Mouse (Mus musculus) erythroblast, adult 5-6 weeks (primary cell): ENCODE measurements around the gene Lkaaear1. TPM values are rescaled to one million over a fixed set of nuclear protein-coding genes. Genes with fewer than 3 reads are reported as not detected.

Source experiments
- ATAC-seq: replicated peaks from 2 replicates; pipeline ENCODE4 v1.8.0; 2016; ENCODE audit warnings: moderate number of reproducible peaks, mild to moderate bottlenecking, moderate TSS enrichment, inconsistent platforms; ENCODE audit not compliant: poor library complexity, low FRiP score, severe bottlenecking
- total RNA-seq, 2 experiments: library from RNA; stranded (forward) in 1 of 2; stranded (reverse) in 1 of 2; fragments of 150-400 nt in 1 of 2; fragments of 200-764, 138-1000 nt in 1 of 2; gene quantifications; 2 replicates each; pipeline versions ENCODE4 v1.2.3 to v1.2.4; 2015 to 2017; ENCODE audit warnings: low replicate concordance in 2 of 2

Gene Lkaaear1
- total RNA-seq, 2 experiments from 2014 or later = not detected

DNA sequence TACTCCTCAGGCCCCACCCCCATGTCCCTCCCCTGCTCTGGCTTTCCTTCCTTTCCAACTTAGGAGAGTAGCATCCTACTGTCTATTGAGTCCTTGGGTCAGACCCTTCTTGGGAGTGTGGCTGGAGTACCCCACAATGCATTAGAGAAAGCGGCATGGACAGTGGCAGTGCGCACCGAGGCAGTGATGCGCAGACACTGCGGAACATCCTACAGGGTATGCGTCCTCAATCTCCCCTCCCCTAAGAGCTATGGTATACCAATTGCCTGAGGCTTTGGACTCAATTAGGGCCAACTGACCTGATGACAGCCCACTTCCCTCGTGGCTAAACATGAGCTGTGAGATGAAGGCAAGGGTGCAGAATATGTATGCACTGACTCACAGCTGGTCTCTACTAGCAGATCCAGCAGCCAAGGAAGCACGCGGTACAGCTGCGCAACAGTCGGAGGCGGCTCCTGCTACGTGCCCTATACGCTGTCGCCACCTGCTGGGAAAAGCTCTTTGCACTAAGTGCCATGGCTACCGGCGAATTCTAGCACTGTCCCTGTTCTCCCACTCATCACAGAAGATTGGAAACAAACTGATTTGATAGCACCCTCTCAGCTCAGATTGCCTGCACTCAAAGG is 39.2 kb downstream of the Lkaaear1 start:
- no peak for ATAC-seq

DNA sequence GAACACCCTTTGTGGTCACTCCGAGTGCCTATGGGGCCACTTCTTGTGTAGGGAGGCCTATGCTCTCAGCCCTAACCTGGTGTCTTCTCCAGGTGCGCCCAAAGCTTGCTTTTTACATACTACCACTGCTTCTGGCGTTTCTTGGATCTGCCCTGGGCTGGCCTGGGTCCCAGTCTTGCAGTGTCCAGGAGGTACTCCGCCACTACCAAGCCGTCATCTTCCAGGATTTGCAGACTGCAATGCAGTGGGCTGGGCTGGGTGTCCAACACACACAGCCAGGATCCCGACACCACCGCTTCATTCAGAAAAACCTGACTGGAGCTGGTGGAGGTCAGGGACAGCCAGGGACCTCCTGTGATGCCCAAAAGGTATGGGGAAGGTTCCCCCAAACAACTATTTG is 39.7 kb downstream of the Lkaaear1 start:
- ATAC-seq = no peak

DNA sequence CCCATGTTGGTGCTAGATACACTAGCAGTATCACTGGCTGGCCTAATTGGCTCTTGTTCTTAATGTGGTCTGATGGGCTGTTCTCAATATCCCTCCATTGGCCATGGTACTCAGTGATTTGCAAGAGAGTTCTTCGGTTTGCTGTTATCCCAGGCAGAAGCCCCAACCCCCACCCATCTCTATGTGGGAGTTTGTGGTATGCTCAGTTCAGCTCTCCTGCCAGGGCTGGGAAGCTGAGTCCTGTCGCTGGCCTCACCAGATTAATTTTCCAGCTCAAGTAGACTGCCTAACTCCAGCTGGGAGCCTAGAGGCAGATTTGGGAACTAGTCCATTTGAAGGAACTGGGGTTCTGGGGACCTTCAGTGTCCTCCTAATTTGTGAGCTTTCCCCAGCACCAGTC is 40.8 kb downstream of the Lkaaear1 start:
- ATAC-seq = no peak

DNA sequence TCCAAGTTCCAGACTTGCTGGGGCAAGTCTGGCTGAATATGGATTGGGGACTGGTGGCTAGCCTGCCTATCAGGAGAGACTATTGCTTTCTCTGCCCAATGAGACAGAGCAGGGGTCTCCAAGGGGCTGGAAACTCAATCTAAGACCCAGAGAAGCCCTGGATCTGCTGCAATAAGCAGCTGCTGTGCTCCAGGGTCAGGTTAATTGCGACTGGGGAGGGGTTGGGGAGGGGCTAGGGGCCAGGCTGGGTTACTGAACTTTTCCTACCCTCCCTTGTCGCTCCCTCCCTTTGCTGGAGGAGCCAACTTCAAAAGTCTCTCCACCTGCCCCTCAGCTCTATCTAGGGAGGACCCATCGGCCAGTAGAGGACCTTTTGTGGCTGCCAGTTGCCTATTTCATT is 41.5 kb downstream of the Lkaaear1 start, which contains the start of gene Gm29797:
TSS of gene Gm29797 (plus strand) at position 301 of the 400 bp plus-strand sequence.
- ATAC-seq = no peak

GRCm38 (mm10) chr2:181653523-181653922 is 44.7 kb downstream of the Lkaaear1 start:
- no peak for ATAC-seq

- ATAC-seq = no peak
Observed at GRCm38 (mm10) chr2:181653065-181653464, 45.2 kb downstream of the Lkaaear1 start.

DNA sequence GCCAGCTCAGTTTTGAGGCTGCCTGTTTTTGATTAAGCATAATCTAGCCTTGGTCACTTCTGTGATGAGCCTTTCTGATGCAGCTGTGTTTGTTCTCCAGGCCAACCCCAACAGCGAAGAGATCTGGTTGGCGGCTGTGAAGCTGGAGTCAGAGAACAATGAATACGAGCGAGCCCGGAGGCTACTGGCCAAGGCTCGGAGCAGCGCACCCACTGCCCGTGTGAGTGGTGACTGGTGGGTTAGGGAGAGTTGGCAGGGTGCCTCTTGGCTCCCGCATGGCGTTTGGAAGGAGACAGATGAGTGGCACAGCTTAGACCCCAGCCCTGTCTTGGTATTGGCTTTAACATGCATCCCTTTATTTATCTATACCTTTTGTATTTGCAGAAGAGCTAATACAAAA is 49.3 kb downstream of the Lkaaear1 start:
- ATAC-seq = no peak

Other genes starting within 250 kb of the Lkaaear1 start
- gene Zbtb46, start 239.0 kb downstream of the Lkaaear1 start, total RNA-seq (2015; ENCODE audit: low replicate concordance) = 1.9 and 2.9 TPM in 2 replicates
- 5.4 and 6.2 TPM in 2 replicates for gene Zbtb46, start 239.0 kb downstream of the Lkaaear1 start, total RNA-seq (2017; ENCODE audit: low replicate concordance)
- not detected in 2 replicates for gene Abhd16b, start 205.2 kb downstream of the Lkaaear1 start, total RNA-seq (2015; ENCODE audit: low replicate concordance)
- gene Abhd16b, start 205.2 kb downstream of the Lkaaear1 start, total RNA-seq (2017; ENCODE audit: low replicate concordance) = not detected in 2 replicates
- 21.3 and 27.5 TPM in 2 replicates for gene Tpd52l2, start 201.3 kb downstream of the Lkaaear1 start, total RNA-seq (2015; ENCODE audit: low replicate concordance)
- gene Tpd52l2, start 201.3 kb downstream of the Lkaaear1 start, total RNA-seq (2017; ENCODE audit: low replicate concordance) = 25.3 and 41.0 TPM in 2 replicates
- gene Dnajc5, start 178.0 kb downstream of the Lkaaear1 start, total RNA-seq (2015; ENCODE audit: low replicate concordance) = 8.2 and 17.1 TPM in 2 replicates
- gene Dnajc5, start 178.0 kb downstream of the Lkaaear1 start, total RNA-seq (2017; ENCODE audit: low replicate concordance) = 12.7 and 14.8 TPM in 2 replicates
- gene Uckl1, start 113.5 kb downstream of the Lkaaear1 start, total RNA-seq (2015; ENCODE audit: low replicate concordance) = 18.8 and 40.8 TPM in 2 replicates
- gene Uckl1, start 113.5 kb downstream of the Lkaaear1 start, total RNA-seq (2017; ENCODE audit: low replicate concordance) = 11.6 and 16.0 TPM in 2 replicates
- gene Prpf6, start 106.6 kb downstream of the Lkaaear1 start, total RNA-seq (2015; ENCODE audit: low replicate concordance) = 9.2 and 16.9 TPM in 2 replicates
- 21.0 and 30.1 TPM in 2 replicates for gene Prpf6, start 106.6 kb downstream of the Lkaaear1 start, total RNA-seq (2017; ENCODE audit: low replicate concordance)
- gene Zfp512b, start 105.6 kb downstream of the Lkaaear1 start, total RNA-seq (2015; ENCODE audit: low replicate concordance) = 2.1 and 6.3 TPM in 2 replicates
- gene Zfp512b, start 105.6 kb downstream of the Lkaaear1 start, total RNA-seq (2017; ENCODE audit: low replicate concordance) = 1.5 and 5.1 TPM in 2 replicates
- 0.63 and 4.0 TPM in 2 replicates for gene Samd10, start 99.2 kb downstream of the Lkaaear1 start, total RNA-seq (2015; ENCODE audit: low replicate concordance)
- gene Samd10, start 99.2 kb downstream of the Lkaaear1 start, total RNA-seq (2017; ENCODE audit: low replicate concordance) = 0.56 and 1.9 TPM in 2 replicates
- not detected in 2 replicates for gene Gm29797, start 41.4 kb downstream of the Lkaaear1 start, total RNA-seq (2015; ENCODE audit: low replicate concordance)
- not detected in 2 replicates for gene Gm29797, start 41.4 kb downstream of the Lkaaear1 start, total RNA-seq (2017; ENCODE audit: low replicate concordance)
- gene Sox18, start 26.8 kb downstream of the Lkaaear1 start, total RNA-seq (2015; ENCODE audit: low replicate concordance) = not detected in 2 replicates
- not detected in 2 replicates for gene Sox18, start 26.8 kb downstream of the Lkaaear1 start, total RNA-seq (2017; ENCODE audit: low replicate concordance)
- gene Tcea2, start 18.1 kb downstream of the Lkaaear1 start, total RNA-seq (2015; ENCODE audit: low replicate concordance) = not detected in 2 replicates
- not detected in 2 replicates for gene Tcea2, start 18.1 kb downstream of the Lkaaear1 start, total RNA-seq (2017; ENCODE audit: low replicate concordance)
- gene Rgs19, start 4.5 kb downstream of the Lkaaear1 start, total RNA-seq (2015; ENCODE audit: low replicate concordance) = 127 and 130 TPM in 2 replicates
- 29.4 and 41.5 TPM in 2 replicates for gene Rgs19, start 4.5 kb downstream of the Lkaaear1 start, total RNA-seq (2017; ENCODE audit: low replicate concordance)
- gene Oprl1, start 16.6 kb upstream of the Lkaaear1 start, total RNA-seq (2015; ENCODE audit: low replicate concordance) = not detected in 2 replicates
- 1.3 TPM in 1 of 2 replicates, not detected in the other for gene Oprl1, start 16.6 kb upstream of the Lkaaear1 start, total RNA-seq (2017; ENCODE audit: low replicate concordance)
- gene Myt1, start 64.9 kb upstream of the Lkaaear1 start, total RNA-seq (2015; ENCODE audit: low replicate concordance) = not detected in 2 replicates
- not detected in 2 replicates for gene Myt1, start 64.9 kb upstream of the Lkaaear1 start, total RNA-seq (2017; ENCODE audit: low replicate concordance)
- 120 and 125 TPM in 2 replicates for gene Pcmtd2, start 139.4 kb upstream of the Lkaaear1 start, total RNA-seq (2015; ENCODE audit: low replicate concordance)
- 171 and 192 TPM in 2 replicates for gene Pcmtd2, start 139.4 kb upstream of the Lkaaear1 start, total RNA-seq (2017; ENCODE audit: low replicate concordance)
- 2.5 and 7.3 TPM in 2 replicates for gene Polr3k, start 165.9 kb upstream of the Lkaaear1 start, total RNA-seq (2015; ENCODE audit: low replicate concordance)
- gene Polr3k, start 165.9 kb upstream of the Lkaaear1 start, total RNA-seq (2017; ENCODE audit: low replicate concordance) = 7.7 and 11.7 TPM in 2 replicates